Mouse (Mus musculus) bone marrow, adult 2 months (tissue): ENCODE results near the gene Cox17. TPM values are rescaled to one million over a fixed set of nuclear protein-coding genes. Genes with fewer than 3 reads are reported as not detected.

Experiments used
- H3K27ac ChIP-seq: fragments of 200-500 bp; 2 replicates; pipeline ENCODE4 v1.5.1; 2012; ENCODE audit warnings: low read depth, mild to moderate bottlenecking, control low read depth, inconsistent platforms, low read length; ENCODE audit not compliant: control insufficient read depth, poor library complexity, insufficient read depth
- H3K4me1 ChIP-seq: fragments of 200-500 bp; 2 replicates; pipeline ENCODE4 v1.6.1; 2011; ENCODE audit warnings: low read length; ENCODE audit not compliant: control insufficient read depth, insufficient read depth
- H3K4me3 ChIP-seq: fragments of 200-500 bp; replicated peaks from 2 replicates; pipeline ENCODE3; 2011; ENCODE audit warnings: mild to moderate bottlenecking, low read depth, low read length, control low read depth; ENCODE audit not compliant: control insufficient read depth
- CTCF ChIP-seq: fragments of 200-500 bp; IDR thresholded peaks from 2 replicates; pipeline ENCODE4 v1.5.1; 2011; ENCODE audit warnings: low read length, control low read depth; ENCODE audit not compliant: control insufficient read depth, insufficient read depth
- POLR2A ChIP-seq: fragments of 200-500 bp; IDR thresholded peaks from 2 replicates; pipeline ENCODE4 v1.6.1; 2011; ENCODE audit warnings: low read depth, mild to moderate bottlenecking, control low read depth, low read length, borderline replicate concordance; ENCODE audit not compliant: control insufficient read depth
- WGBS: fragments of 180-500 bp; shearing (Covaris S2); methylation state at CpG from one replicate; pipeline ENCODE4 v1.1.7; 2018; 5-methylcytosine and 5-hydroxymethylcytosine counted together
- polyA plus RNA-seq: library from polyadenylated mRNA; stranded (reverse); fragments of >200 nt; gene quantifications from 2 replicates; pipeline ENCODE4 v1.2.4, GENCODE M21; 2011; ENCODE audit warnings: low replicate concordance; ENCODE audit not compliant: missing spikeins, insufficient read depth, insufficient read length

The Cox17 gene
- polyA plus RNA-seq, 1 experiment: 219 TPM

DNA sequence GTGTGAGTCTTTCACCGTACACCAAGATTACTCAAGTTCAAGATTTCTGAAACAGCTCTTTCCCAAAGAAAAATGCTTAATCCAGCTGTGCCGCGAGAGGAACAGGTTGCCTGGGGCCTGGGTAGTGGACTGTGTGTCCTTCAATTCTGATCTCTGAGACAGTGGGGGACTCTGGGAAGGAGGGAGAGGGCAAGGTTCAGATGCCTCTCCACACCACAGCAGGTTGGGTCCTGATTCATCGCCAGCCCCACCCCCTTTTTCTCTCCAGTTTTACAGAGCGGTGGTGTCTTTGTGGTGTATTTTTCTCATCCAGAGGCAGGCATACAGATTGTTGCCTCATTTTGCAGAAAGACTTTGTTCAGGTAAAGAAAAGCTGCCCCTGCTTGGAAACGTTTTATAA lies 51.5 kb downstream of the Cox17 start:
- Histone ChIP-seq H3K27ac (no peak overlapping the region), H3K4me3 (no peak overlapping the region), H3K4me1 (peaks cover 4% of the 10 kb centered on the region; the same call in 1 of the 2 replicates)
- TF ChIP-seq POLR2A (no peak), CTCF (no peak)
- WGBS: 73% methylated on average over 6 of the region's 6 CpGs

DNA sequence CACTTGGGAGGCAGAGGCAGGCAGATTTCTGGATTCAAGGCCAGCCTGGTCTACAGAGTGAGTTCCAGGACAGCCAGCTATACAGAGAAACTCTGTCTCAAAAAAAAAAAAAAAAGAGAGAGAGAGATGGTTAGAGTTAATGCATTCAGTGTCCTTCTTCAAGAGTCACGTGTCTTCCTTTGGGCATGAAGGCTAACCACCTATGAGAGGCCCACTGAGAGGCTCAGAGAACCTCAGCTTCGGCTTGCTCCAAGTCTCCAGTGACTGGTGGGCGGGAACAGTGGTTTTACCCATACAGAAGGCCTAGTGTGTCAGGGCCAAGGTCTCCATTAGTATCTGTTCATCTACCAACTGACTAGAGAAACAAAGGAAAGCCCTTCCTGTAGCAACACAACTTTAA lies 52.3 kb downstream of the Cox17 start:
- H3K4me1 ChIP-seq: peaks cover 4% of the 10 kb centered on the region; the same call in 1 of the 2 replicates
- no peak for TF ChIP-seq CTCF
- 27% methylated on average over 3 of the region's 3 CpGs for WGBS
- no peak overlapping the region for H3K27ac ChIP-seq
- no peak overlapping the region for H3K4me3 ChIP-seq

DNA sequence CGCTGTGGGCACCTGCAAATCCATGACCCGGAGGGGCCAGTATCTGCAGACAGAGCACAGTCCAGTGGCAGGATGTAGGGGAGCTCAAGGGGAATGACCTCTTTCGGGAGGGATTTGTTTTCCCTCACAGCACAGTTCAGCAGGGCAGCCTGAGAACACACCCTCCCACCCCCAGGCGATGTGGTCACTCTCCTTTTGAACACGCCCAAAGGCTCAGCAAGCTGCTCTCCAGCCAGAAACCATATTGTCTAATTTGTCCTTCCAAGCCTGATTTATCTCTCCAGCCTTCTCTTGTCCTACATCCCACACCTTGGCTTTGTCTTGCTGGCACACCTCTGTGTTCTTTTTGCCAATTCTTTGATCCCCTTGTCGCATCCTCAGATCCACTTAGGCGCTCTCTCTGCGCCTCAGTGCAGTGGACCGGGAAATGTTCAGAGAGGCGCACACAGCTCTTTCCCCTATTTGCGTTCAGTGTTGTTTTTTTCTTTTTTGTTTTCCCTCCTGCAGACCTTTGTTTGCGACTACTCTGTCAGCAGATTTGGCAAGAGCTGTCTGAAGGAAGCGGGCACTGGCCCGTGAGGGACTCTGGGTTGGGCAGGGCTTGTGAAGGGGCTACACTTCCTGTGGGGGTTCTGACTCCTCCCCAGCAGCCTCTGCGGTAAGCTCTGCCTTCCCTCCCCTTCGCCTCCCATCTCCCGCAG lies 52.9 kb downstream of the Cox17 start:
- TF ChIP-seq CTCF (no peak), POLR2A (no peak)
- H3K4me1 ChIP-seq: peaks cover 4% of the 10 kb centered on the region; the same call in 1 of the 2 replicates
- H3K27ac ChIP-seq: 0 out of 2 replicates have a peak overlapping the region, but pooled peaks have one; percentile 11
- no peak overlapping the region for H3K4me3 ChIP-seq
- WGBS: 12% methylated on average over 17 of the region's 17 CpGs

DNA sequence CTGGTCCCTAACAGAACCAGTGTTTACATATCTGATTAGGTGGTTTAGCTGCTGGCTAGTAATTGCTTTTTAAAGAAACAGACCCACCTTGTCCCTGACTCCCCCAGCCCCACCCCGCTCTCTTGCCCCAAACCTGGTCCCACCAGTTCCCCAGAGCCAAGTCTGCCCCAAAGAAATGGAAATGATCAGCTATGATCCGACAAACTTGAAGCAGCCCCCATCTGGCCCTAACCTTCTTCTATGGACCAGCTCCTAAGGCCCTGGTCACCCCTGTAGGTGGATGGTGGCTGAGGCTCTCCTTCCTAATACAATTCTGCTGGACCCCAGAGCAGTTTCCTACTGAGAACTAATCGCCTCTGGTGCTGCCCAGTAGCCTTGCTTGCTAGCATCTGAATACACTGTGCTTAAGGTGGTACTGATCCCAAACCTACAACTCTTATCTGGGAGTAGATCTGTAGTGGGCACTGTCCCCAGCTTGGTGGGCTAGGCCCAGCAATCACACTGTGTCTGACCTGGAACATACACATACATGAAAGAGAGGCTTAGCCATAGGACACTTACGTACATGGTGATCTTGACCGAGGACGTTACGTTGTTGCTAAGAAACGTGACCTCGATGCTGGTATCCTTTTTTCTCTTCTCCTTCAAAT lies 53.6 kb downstream of the Cox17 start:
- H3K4me3 ChIP-seq: no peak overlapping the region
- 84% methylated on average over 9 of the region's 9 CpGs for WGBS
- H3K4me1 ChIP-seq: peaks cover 4% of the 10 kb centered on the region; the same call in 1 of the 2 replicates
- TF ChIP-seq CTCF (no peak), POLR2A (no peak)
- no peak overlapping the region for H3K27ac ChIP-seq

DNA sequence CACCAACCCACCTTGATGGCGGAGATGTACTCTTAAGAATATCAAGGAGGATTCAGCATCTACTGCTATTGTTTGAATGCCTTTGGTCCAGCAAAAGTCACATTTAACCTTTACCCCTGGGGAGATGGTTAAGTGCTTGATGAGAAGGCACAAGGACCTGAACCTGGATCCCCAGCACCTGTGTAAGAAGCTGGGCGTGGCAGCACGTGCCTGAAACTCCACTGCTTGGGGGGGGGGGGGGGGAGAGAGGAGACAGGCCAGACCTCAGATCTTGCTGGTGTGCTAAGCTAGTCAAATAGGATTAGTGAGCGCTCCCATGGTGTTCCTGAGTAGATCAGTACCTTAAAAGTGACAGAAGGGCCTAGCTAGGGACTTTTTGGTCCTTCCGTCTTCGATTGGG lies 54.7 kb downstream of the Cox17 start:
- TF ChIP-seq CTCF (no peak), POLR2A (no peak)
- no peak overlapping the region for H3K27ac ChIP-seq
- no peak overlapping the region for H3K4me3 ChIP-seq
- WGBS: 80% methylated on average over 6 of the region's 6 CpGs
- peaks cover 3% of the 10 kb centered on the region; the same call in 1 of the 2 replicates for H3K4me1 ChIP-seq

Other genes starting within 250 kb of the Cox17 start
- 0.63 TPM in 1 of 2 replicates, not detected in the other for gene Nr1i2, start 52.2 kb upstream of the Cox17 start, polyA plus RNA-seq
- gene Maats1, start 4.8 kb upstream of the Cox17 start, polyA plus RNA-seq: not detected in 2 replicates
- gene Gm21987, start within 50 bp of the Cox17 start, polyA plus RNA-seq: not detected in 2 replicates
- gene Popdc2, start 15.2 kb downstream of the Cox17 start, polyA plus RNA-seq: 12.5 and 20.9 TPM in 2 replicates
- 1.5 TPM in 1 of 2 replicates, not detected in the other for gene Pla1a, start 86.2 kb downstream of the Cox17 start, polyA plus RNA-seq
- 5.1 and 19.3 TPM in 2 replicates for gene Adprh, start 105.7 kb downstream of the Cox17 start, polyA plus RNA-seq
- gene Cd80, start 108.6 kb downstream of the Cox17 start, polyA plus RNA-seq: 1.6 and 2.0 TPM in 2 replicates
- 9.8 and 13.9 TPM in 2 replicates for gene Timmdc1, start 175.7 kb downstream of the Cox17 start, polyA plus RNA-seq
- 6.1 and 12.0 TPM in 2 replicates for gene Poglut1, start 203.3 kb downstream of the Cox17 start, polyA plus RNA-seq
- gene Tmem39a, start 211.7 kb downstream of the Cox17 start, polyA plus RNA-seq: 26.1 and 35.7 TPM in 2 replicates